Mouse (Mus musculus) layer of hippocampus, postnatal 36 days (tissue): ENCODE data around the gene Oxsr1. TPM values are rescaled to one million over a fixed set of nuclear protein-coding genes. Genes with fewer than 3 reads are reported as not detected.
"Not testable (repeated sequence)": the region's sequence is repeated elsewhere in the genome, so short reads cannot be mapped to it uniquely, and the experiment has no call there.

ENCODE experiments used
- DNase-seq, 2 experiments: peaks; one replicate each; pipeline ENCODE4 v3.0.0; 2022
- total RNA-seq, 2 experiments: library from RNA; stranded (reverse); gene quantifications; 2 replicates each; pipeline ENCODE4 v1.2.3; 2021

Oxsr1 gene
- total RNA-seq, 2 experiments from 2014 or later = 28.2 to 31.1 TPM

DNA sequence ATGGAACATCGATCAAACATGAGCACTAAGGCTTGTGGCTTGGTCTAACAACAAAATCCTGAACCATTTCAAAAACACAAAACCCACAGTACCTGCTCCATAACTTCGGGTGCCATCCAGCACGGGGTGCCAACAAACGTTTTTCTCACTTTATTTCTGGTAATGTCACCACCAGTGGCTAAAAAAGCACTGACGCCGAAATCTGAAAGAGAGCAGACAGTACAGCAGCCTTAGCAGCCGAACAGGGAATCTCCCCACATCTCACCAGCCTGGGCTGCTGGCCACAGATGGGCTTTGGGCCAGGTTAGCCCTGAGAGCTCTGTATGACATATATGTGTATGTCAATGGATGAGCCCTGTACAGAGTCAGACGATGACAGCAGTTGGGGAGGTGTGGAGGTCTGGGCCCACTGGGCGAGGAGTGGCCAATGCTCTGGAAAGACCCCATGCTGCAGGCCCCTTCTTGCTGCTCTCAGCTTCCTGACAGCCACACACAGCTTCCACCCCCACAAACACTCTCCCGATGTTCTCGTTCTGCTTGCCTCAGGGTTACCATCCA lies 53.6 kb downstream of the Oxsr1 start:
- no peak for DNase-seq

DNA sequence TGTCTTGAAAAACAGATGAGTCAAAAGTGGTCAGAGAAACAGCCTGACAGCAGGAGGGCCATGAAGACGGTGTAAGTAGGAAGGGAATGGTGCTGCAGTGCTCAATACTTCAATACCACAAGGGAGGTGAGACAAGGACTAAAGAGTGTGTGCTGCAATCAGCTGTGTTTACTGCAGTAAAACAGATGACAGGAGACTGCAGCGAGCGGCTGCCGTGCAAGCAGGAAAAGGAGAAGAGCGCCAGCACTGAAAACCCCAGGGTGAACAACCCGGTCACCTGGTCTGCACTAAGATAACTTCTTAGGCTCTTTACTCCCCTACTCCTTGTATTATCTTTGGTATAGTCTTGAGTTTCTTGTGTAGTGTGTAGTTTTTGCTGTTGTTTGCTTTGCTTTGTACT lies 54.1 kb downstream of the Oxsr1 start:
- no peak for DNase-seq

DNA sequence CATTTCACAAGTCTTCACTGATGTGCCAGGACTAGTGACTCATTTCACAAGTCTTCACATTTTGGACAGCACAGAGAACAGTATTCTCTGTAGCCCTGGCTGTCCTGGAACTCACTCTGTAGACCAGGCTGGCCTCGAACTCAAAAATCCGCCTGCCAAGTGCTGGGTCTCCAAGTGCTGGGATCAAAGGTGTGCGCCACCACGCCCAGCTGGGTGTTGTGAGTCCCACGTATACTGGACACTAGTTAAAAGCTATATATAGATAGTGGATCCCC lies 56.2 kb downstream of the Oxsr1 start:
- not testable (repeated sequence) for DNase-seq

DNA sequence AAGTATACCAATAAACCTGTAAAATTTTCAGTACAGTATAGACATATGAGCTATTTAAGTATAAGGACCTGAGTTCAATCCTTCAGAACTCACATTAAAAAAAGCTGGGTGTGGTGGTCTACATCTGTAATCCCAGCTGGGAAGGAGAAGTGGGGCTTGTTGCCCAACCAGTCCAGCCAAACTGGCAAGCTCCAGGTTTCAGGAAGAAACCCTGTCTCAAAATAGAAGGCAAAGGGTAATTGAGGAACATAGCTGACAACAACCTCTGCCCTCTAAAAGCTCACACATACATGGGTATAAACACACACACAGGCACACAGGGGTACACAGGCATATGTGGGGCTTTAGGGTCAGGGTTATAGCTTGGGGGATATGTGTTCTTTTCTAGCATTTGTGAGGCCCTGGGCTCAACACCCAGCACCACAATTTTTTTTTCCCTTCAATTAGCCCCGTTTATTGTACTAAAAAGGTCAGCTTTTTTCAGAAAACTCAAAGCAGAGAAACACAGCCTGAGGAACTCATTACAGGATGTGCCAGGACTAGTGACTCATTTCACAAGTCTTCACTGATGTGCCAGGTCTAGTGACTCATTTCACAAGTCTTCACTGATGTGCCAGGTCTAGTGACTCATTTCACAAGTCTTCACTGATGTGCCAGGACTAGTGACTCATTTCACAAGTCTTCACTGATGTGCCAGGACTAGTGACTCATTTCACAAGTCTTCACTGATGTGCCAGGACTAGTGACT lies 56.7 kb downstream of the Oxsr1 start:
- not testable (repeated sequence) for DNase-seq

GRCm38 (mm10) chr9:119263067-119263466 lies 59.2 kb downstream of the Oxsr1 start:
- no peak for DNase-seq

DNA sequence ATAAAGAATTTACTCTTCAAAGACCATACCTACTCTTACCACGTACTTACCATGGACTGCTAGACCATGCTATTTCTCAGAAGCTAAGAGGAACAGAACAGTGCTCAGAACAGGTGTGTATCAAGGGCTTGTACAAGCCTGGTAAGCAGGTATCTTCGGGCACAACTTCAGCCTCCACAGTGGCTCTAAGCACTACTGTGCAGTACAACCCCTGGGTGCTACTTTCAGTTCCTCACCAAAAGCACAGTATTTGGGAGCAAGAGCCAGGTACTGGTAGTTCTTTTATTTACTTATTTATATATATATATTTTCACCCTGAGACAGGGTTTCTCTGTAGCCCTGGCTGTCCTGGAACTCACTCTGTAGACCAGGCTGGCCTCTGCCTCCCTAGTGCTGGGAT lies 61.4 kb downstream of the Oxsr1 start:
- no peak for DNase-seq

GRCm38 (mm10) chr9:119258785-119259184 lies 63.4 kb downstream of the Oxsr1 start:
- DNase-seq = no peak

GRCm38 (mm10) chr9:119258128-119258527 lies 64.1 kb downstream of the Oxsr1 start:
- no peak for DNase-seq

GRCm38 (mm10) chr9:119256161-119256560 lies 66.1 kb downstream of the Oxsr1 start:
- DNase-seq = no peak

GRCm38 (mm10) chr9:119255096-119255495 lies 67.1 kb downstream of the Oxsr1 start:
- DNase-seq = no peak

DNA sequence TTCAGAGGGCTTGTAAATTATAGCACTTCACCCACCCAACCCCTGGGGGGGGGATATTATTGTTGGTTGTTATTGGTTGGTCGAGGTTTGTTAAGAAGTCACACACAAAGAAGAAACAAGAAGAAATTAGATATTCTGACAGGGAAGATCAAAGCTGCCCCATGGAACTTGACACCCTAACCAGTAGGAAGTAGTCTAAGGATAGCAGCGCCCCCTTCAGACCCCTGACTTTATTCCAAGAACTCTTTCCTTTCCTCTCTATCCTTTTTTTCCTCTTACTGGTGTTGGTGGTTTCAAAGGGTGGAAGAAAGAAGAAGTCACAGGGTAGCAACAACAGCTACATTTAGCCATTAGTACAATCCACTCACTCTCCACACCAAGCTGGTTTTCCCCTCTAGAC lies 68.0 kb downstream of the Oxsr1 start:
- DNase-seq = no peak

DNA sequence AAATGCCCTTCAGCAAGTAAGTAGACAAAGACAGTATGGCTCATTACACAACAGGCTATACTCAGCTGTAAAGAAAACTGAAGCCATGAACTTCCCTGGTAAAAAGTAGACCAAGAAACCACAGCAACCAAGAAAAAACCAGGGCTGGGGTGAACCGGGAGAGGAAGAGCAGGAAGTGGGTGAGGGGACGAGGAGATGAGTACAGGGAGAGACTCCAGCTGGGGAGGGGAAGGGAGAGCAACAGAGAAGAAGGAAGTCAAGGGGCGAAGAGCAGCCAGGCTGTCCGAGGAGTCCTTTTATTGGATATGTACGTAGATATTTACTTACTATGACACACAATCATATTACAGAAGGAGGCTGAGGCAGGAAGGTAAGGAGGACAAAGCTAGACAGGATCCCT lies 74.2 kb downstream of the Oxsr1 start:
- no peak for DNase-seq

DNA sequence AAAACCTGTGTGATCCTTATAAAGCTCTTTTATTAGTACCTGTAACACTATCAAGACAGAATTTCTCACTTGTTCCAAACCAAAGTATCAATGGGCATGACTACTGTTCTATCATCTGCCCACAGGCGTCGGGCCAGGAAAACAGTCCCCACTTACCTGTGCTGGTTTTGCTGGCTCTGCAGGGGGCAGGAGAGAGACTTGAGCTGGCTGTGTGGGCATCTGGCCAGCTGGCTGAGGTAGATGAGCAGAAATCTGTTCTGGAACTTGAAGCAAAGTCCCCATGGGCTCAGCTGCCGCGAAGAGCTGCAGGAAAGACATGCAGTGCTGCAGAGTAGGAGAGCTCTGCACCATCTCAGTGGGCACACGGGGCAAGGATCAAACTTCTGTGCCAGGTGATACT lies 75.4 kb downstream of the Oxsr1 start:
- DNase-seq = no peak

DNA sequence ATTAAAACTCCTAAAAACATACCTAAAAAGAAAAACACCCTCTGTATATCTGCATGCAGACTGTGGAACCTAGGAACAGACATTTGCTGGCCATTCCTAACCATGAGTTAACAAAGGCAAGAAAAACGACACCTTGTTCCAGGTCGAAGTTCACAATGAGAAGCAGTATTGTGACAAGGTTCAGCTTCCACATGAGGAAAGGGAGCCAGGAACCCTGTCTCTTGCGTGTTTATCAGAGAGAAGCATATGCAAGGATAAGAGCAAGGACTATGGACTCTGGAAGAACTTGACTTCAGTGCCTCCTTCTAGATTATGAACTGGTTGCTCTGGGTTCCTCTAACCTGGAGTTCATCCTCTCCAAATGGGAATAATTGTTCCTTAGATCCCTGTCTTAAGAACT lies 78.2 kb downstream of the Oxsr1 start:
- DNase-seq = no peak

GRCm38 (mm10) chr9:119241169-119241865 lies 80.9 kb downstream of the Oxsr1 start:
- no peak for DNase-seq

DNA sequence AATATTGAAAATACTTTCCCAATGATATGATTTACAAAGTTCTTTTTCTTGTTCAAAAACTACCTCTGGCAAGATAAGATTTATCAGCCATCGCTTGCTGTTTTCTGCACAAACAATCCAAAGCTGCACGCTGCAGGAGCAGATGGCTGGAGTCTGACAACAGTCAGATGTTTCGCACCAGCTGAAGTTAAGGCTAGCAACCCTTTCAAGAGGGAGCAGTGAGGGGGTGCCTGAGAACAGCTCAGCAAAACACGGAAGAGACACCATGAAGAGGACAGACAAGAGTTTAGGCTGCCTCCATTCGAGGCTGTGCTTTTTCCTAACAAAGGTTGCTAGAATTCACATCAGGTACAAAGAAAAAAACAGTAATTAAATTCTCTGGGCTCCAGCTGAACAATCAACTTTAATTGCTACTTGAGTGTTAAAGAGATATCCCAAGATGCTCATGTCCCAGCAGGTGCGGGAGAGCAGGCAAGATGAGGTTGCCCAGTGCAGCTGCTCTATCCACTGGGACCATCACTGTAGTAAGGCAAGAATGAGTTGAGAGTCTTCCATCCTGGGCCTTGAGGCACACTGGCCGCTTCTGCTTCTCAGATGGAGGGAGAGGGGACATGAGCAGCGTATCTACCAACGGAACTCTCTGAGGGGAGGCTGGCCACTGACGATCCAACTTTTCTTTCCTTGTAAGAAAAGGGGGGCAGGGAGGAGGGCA lies 81.8 kb downstream of the Oxsr1 start:
- peak; percentile 10 to 37 for DNase-seq

DNA sequence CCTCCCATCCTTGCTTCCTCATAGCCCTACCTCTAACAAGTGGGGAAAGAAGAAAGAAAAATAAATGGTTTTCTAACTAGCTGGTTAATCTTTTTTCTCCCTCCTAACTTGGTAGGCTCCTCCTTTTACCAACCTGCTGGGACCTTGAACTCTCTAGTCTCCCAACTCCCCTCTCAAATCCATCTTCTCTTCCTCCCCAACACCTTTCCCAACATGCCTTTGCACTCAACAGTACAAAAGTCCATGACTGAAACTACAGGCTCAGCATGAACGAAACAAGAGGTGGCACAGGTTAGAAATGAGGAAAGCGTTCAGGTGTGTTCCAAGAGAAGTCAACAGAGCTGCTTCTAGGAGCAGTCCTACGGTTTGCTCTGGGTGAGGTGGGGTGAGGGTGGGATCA lies 83.0 kb downstream of the Oxsr1 start:
- no peak for DNase-seq

GRCm38 (mm10) chr9:119238796-119239195 lies 83.4 kb downstream of the Oxsr1 start:
- no peak for DNase-seq

DNA sequence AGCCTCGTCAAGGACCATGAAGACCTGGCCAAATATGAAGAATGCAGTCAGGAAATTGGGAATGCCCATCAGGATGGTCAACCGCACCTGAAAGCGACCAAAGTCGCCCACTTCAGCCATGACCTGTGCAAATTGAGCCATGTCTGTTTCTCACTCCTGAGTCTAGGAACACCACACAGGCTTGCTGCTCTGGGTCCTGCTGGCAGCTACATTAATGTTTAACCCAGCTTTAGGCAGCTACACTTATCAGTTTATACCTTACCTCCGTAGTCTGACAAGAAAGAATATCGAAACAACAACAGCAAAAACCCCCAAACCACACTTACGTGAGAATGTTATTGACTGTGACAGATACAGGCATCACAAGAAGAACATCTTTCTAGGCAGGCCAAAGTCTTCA lies 90.7 kb downstream of the Oxsr1 start:
- DNase-seq = no peak

GRCm38 (mm10) chr9:119230829-119231228 lies 91.4 kb downstream of the Oxsr1 start:
- DNase-seq = no peak

GRCm38 (mm10) chr9:119220249-119220648 lies 102.0 kb downstream of the Oxsr1 start:
- DNase-seq = no peak

DNA sequence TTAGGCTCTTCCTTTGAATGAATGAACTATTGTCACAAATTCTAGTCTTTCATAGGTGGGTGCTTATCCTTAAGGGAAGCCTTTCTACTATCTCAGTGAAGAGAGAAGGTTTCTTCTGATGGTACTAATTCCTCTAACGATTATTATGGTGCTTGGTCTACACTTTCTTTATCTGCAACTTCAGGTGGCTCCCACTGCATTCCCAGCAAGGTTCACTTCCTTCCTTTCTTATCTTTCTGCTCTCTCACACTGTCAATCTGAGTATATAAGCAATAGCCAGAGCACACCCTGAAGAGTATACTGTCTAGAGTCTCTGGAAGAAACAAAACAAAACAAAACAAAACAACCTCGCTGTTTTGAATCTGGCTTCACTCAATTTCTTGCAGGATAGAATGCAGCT lies 102.6 kb downstream of the Oxsr1 start:
- no peak for DNase-seq

DNA sequence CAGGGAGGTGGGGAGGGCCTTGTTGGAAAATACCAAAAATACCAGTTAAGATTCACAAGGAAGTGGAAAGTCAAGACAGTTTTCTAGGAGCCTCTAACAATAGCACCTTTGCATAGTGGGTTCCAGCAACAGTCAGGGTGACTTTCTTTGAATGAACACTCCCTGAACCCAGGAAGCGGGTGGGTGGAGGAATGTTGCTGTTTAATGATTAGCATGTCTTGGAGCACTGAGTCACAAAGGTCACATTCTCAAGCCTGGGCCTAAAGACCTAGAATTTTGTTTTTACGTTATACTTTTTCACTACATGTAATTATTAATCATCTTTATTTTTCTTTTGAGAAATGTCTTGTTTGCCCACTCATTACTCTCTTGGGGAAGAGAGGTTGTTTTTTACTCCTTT lies 106.9 kb downstream of the Oxsr1 start:
- DNase-seq = not testable (repeated sequence)

GRCm38 (mm10) chr9:119214601-119215000 lies 107.6 kb downstream of the Oxsr1 start:
- DNase-seq = no peak
